17 mouse cellular contexts compared by ENCODE assay signal in the genomic region with DNA sequence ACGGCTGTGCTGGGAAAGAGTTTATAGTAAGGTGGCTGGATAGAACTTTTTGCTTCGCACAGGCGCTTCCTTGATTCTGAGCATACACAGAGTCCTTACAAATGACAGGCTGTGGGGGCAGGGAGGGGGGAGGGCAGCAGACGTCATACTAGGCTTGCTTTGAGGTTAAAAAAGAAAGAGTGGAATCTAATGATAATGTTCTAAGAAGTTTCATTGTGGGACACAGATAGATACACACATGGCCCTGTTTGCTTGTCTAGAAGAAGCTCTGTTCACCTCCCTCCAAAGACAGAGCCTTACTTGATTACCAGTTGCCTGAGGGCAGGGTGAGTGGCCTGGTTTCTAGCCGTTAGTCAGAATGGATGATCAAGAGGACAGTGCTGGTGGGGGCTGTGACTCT. TPM values are rescaled to one million over a fixed set of nuclear protein-coding genes. Genes with fewer than 3 reads are reported as not detected.
"Had no signal": no experiment of that assay in that cellular context is flagged by ENCODE, and none has a peak within 500 bp of the region (broad histone marks: within the 10 kb centered on the region; RNA-seq: fewer than 3 reads in every experiment).

No protein-coding gene starts in this region.

- H3K9me3 ChIP-seq: limb, embryonic 12.5 days; midbrain, embryonic 12.5 days had no signal

- ATAC-seq: inflammation-experienced regulatory T-cells, adult 6 months; intestine, postnatal 0 days; lung, postnatal 0 days had no signal

- H3K27ac ChIP-seq: kidney, postnatal 0 days; layer of hippocampus, adult 2 months; limb, embryonic 12.5 days; midbrain, embryonic 12.5 days; stomach, postnatal 0 days had no signal

- H3K4me2 ChIP-seq: limb, embryonic 12.5 days; midbrain, embryonic 12.5 days had no signal

- DNase-seq: lung, adult 2 months; lung, postnatal 36 days; right cerebral cortex, adult 18-20 months; right cerebral cortex, postnatal 25 days; thymus, postnatal 4 days had no signal

- H3K36me3 ChIP-seq: limb, embryonic 12.5 days; midbrain, embryonic 12.5 days had no signal

- H3K9ac ChIP-seq: limb, embryonic 12.5 days; midbrain, embryonic 12.5 days had no signal

- H3K27me3 ChIP-seq: limb, embryonic 12.5 days; midbrain, embryonic 12.5 days had no signal

- H3K4me3 ChIP-seq: layer of hippocampus, adult 2 months; limb, embryonic 12.5 days; midbrain, embryonic 12.5 days had no signal

- H3K4me1 ChIP-seq: limb, embryonic 12.5 days; midbrain, embryonic 12.5 days had no signal

RNA-seq across cellular contexts. Expression of a gene that starts 24.6 kb away (rescaled TPM):
- total RNA-seq: left cerebral cortex, postnatal 36 days; liver, adult 2 months; megakaryocyte, adult 5-6 weeks had no signal
- polyA plus RNA-seq: inflammation-experienced regulatory T-cells, adult 6 months; intestine, postnatal 0 days; kidney, postnatal 0 days; limb, embryonic 12.5 days; liver, adult 2 months; midbrain, embryonic 12.5 days; small intestine, adult 2 months; stomach, postnatal 0 days had no signal
